Mouse (Mus musculus) lung, postnatal 0 days (tissue): ENCODE results near the gene B3gnt8. TPM values are rescaled to one million over a fixed set of nuclear protein-coding genes. Genes with fewer than 3 reads are reported as not detected.

Experiments
- ATAC-seq: fragments of 200-750 bp; cut with Nextera tagmentation; 2 replicates; pipeline ENCODE4 v1.8.0; 2017; ENCODE audit warnings: moderate library complexity
- DNase-seq: peaks from one replicate; pipeline ENCODE4 v3.0.0-alpha.2; 2016; ENCODE audit warnings: low spot score
- H3K27ac ChIP-seq: fragments of 300-500 bp; sonication (generic); 2 replicates; pipeline ENCODE4 v1.5.1; 2014; ENCODE audit warnings: antibody characterized with exemption, mild to moderate bottlenecking, low read length, mixed read lengths
- H3K27me3 ChIP-seq: fragments of 300-500 bp; sonication (generic); replicated peaks from 2 replicates; pipeline ENCODE4 v1.6.1; 2014; ENCODE audit warnings: low read length, mixed read lengths; ENCODE audit not compliant: insufficient read depth
- H3K36me3 ChIP-seq: fragments of 300-500 bp; sonication (generic); 2 replicates; pipeline ENCODE4 v1.6.1; 2014; ENCODE audit warnings: low read length, mixed read lengths; ENCODE audit not compliant: insufficient read depth
- H3K4me1 ChIP-seq: fragments of 300-500 bp; sonication (generic); 2 replicates; pipeline ENCODE4 v1.6.1; 2014; ENCODE audit warnings: antibody characterized with exemption, low read depth, low read length, mixed read lengths; ENCODE audit not compliant: insufficient read depth
- H3K4me2 ChIP-seq: fragments of 300-500 bp; sonication (generic); replicated peaks from 2 replicates; pipeline ENCODE4 v1.6.1; 2014; ENCODE audit warnings: low read depth, mild to moderate bottlenecking, low read length, moderate library complexity, mixed read lengths
- H3K4me3 ChIP-seq: fragments of 300-500 bp; sonication (generic); 2 replicates; pipeline ENCODE4 v1.5.1; 2014; ENCODE audit warnings: low read depth, low read length
- H3K9ac ChIP-seq: fragments of 300-500 bp; sonication (generic); replicated peaks from 2 replicates; pipeline ENCODE4 v1.6.1; 2014; ENCODE audit warnings: low read depth, mild to moderate bottlenecking
- H3K9me3 ChIP-seq: fragments of 300-500 bp; sonication (generic); 2 replicates; pipeline ENCODE4 v1.6.1; 2016; ENCODE audit warnings: low read length, mixed read lengths
- CTCF ChIP-seq: IDR thresholded peaks from 2 replicates; pipeline ENCODE4 v1.5.1; 2016; ENCODE audit warnings: antibody characterized with exemption, mild to moderate bottlenecking
- EP300 ChIP-seq: IDR thresholded peaks from 2 replicates; pipeline ENCODE4 v1.6.1; 2016; ENCODE audit warnings: antibody characterized with exemption, mild to moderate bottlenecking, control low read depth
- WGBS: fragments of 180-500 bp; shearing (Covaris S2); extraction: QIAGEN DNeasy Blood & Tissue Kit; methylation state at CpG from one replicate; pipeline ENCODE4 v1.1.7; 2014; 5-methylcytosine and 5-hydroxymethylcytosine counted together
- polyA plus RNA-seq: library from polyadenylated mRNA; unstranded; fragments of >200 nt; fragmentation: Nextera tagmentation; extraction: Ambion mirVana; gene quantifications from 2 replicates; pipeline ENCODE4 v1.2.1, GENCODE M21; 2015

B3gnt8 gene
- polyA plus RNA-seq, 1 experiment from 2014 or later = 10.9 TPM

GRCm38 (mm10) chr7:25666381-25666780 is 39.9 kb downstream of the B3gnt8 start:
- Histone ChIP-seq H3K9ac (no peak overlapping the region), H3K4me3 (no peak overlapping the region), H3K36me3 (peaks cover 10% of the 10 kb centered on the region; the same call in 1 of the 2 replicates), H3K27me3 (no peaks in the 10 kb centered on the region), H3K27ac (no peak overlapping the region), H3K9me3 (no peaks in the 10 kb centered on the region), H3K4me2 (no peak overlapping the region), H3K4me1 (no peaks in the 10 kb centered on the region)
- WGBS = 92% methylated on average over 8 of the region's 8 CpGs
- TF ChIP-seq EP300 (no peak), CTCF (no peak)
- ATAC-seq (no peak), DNase-seq (no peak)

GRCm38 (mm10) chr7:25669158-25669557 is 42.7 kb downstream of the B3gnt8 start:
- H3K36me3 ChIP-seq = peaks cover 9% of the 10 kb centered on the region; the same call in 1 of the 2 replicates
- no peak for DNase-seq
- H3K4me3 ChIP-seq = no peak overlapping the region
- no peak for ATAC-seq
- H3K4me1 ChIP-seq = no peaks in the 10 kb centered on the region
- TF ChIP-seq EP300 (no peak), CTCF (no peak)
- no peak overlapping the region for H3K9ac ChIP-seq
- WGBS = 83% methylated on average over 10 of the region's 10 CpGs
- no peak overlapping the region for H3K4me2 ChIP-seq
- no peaks in the 10 kb centered on the region for H3K27me3 ChIP-seq
- H3K9me3 ChIP-seq = no peaks in the 10 kb centered on the region
- H3K27ac ChIP-seq = no peak overlapping the region

- WGBS = 84% methylated on average over 9 of the region's 9 CpGs
- ATAC-seq (no peak), DNase-seq (no peak)
- no peak overlapping the region for H3K4me3 ChIP-seq
- no peak overlapping the region for H3K9ac ChIP-seq
- TF ChIP-seq EP300 (no peak), CTCF (no peak)
- H3K9me3 ChIP-seq = no peaks in the 10 kb centered on the region
- no peak overlapping the region for H3K4me2 ChIP-seq
- no peaks in the 10 kb centered on the region; the same call in 1 of the 2 replicates for H3K4me1 ChIP-seq
- peaks cover 4% of the 10 kb centered on the region; the same call in 1 of the 2 replicates for H3K36me3 ChIP-seq
- H3K27me3 ChIP-seq = peaks cover 4% of the 10 kb centered on the region; the same call in 1 of the 2 replicates
- no peak overlapping the region for H3K27ac ChIP-seq
Observed at GRCm38 (mm10) chr7:25669631-25670030, 43.2 kb downstream of the B3gnt8 start.

- Histone ChIP-seq H3K9me3 (no peaks in the 10 kb centered on the region), H3K27ac (no peak overlapping the region), H3K36me3 (peaks cover 4% of the 10 kb centered on the region; the same call in 1 of the 2 replicates), H3K4me1 (peaks cover 3% of the 10 kb centered on the region; the same call in 1 of the 2 replicates), H3K4me3 (no peak overlapping the region), H3K9ac (no peak overlapping the region), H3K27me3 (peaks cover 4% of the 10 kb centered on the region; the same call in 1 of the 2 replicates), H3K4me2 (no peak overlapping the region)
- 85% methylated on average over 4 of the region's 4 CpGs for WGBS
- TF ChIP-seq CTCF = no peak
- ATAC-seq (no peak), DNase-seq (no peak)
Observed at GRCm38 (mm10) chr7:25670096-25670495, 43.6 kb downstream of the B3gnt8 start.

GRCm38 (mm10) chr7:25671686-25672085 is 45.2 kb downstream of the B3gnt8 start:
- Histone ChIP-seq H3K27ac (no peak overlapping the region), H3K9ac (no peak overlapping the region), H3K4me3 (no peak overlapping the region), H3K9me3 (no peaks in the 10 kb centered on the region), H3K36me3 (peaks cover 2% of the 10 kb centered on the region; the same call in 1 of the 2 replicates), H3K27me3 (peaks cover 4% of the 10 kb centered on the region; the same call in 1 of the 2 replicates), H3K4me2 (no peak overlapping the region), H3K4me1 (peaks cover 12% of the 10 kb centered on the region)
- ATAC-seq (no peak), DNase-seq (no peak)
- 37% methylated on average over 2 of the region's 2 CpGs for WGBS
- no peak for TF ChIP-seq EP300
- no peak for TF ChIP-seq CTCF

GRCm38 (mm10) chr7:25672442-25672841 is 46.0 kb downstream of the B3gnt8 start:
- no peak for DNase-seq
- TF ChIP-seq EP300 (no peak), CTCF (peak; percentile 26)
- H3K9me3 ChIP-seq = no peaks in the 10 kb centered on the region
- peaks cover 13% of the 10 kb centered on the region for H3K4me1 ChIP-seq
- no peak overlapping the region for H3K4me3 ChIP-seq
- H3K27me3 ChIP-seq = peaks cover 4% of the 10 kb centered on the region; the same call in 1 of the 2 replicates
- H3K27ac ChIP-seq = no peak overlapping the region
- H3K4me2 ChIP-seq = no peak overlapping the region
- WGBS = 52% methylated on average over 4 of the region's 4 CpGs
- ATAC-seq = no peak
- H3K9ac ChIP-seq = no peak overlapping the region
- H3K36me3 ChIP-seq = no peaks in the 10 kb centered on the region

GRCm38 (mm10) chr7:25674297-25674696 is 47.8 kb downstream of the B3gnt8 start:
- TF ChIP-seq EP300 (no peak), CTCF (no peak)
- H3K27ac ChIP-seq = no peak overlapping the region
- ATAC-seq = no peak
- no peaks in the 10 kb centered on the region for H3K36me3 ChIP-seq
- H3K27me3 ChIP-seq = peaks cover 4% of the 10 kb centered on the region; the same call in 1 of the 2 replicates
- H3K4me3 ChIP-seq = no peak overlapping the region
- WGBS = 23% methylated on average over 9 of the region's 9 CpGs
- H3K9me3 ChIP-seq = no peaks in the 10 kb centered on the region
- H3K4me2 ChIP-seq = peak overlapping the region; percentile 51
- H3K9ac ChIP-seq = no peak overlapping the region
- H3K4me1 ChIP-seq = peaks cover 13% of the 10 kb centered on the region
- no peak for DNase-seq
